Mouse (Mus musculus) heart, adult 2 months (tissue): ENCODE results near the gene Gm14305. TPM values are rescaled to one million over a fixed set of nuclear protein-coding genes. Genes with fewer than 3 reads are reported as not detected.
A peak's percentile ranks its signal among the peaks of the same experiment; 100 is the strongest.
"Not testable (repeated sequence)": the region's sequence is repeated elsewhere in the genome, so short reads cannot be mapped to it uniquely, and the experiment has no call there.

Experiments used
- DNase-seq, 2 experiments: peaks; one replicate each; pipeline ENCODE4 v3.0.0; 2021
- H3K27ac ChIP-seq: fragments of 200-600 bp; 2 replicates; pipeline ENCODE4 v1.8.1; 2022
- H3K27me3 ChIP-seq: fragments of 200-500 bp; 2 replicates; pipeline ENCODE4 v1.6.1; 2012; ENCODE audit warnings: mild to moderate bottlenecking, low read length, inconsistent platforms, mixed read lengths; ENCODE audit not compliant: control insufficient read depth, insufficient read depth
- H3K36me3 ChIP-seq: fragments of 200-500 bp; 2 replicates; pipeline ENCODE4 v1.6.1; 2012; ENCODE audit warnings: low read length, inconsistent platforms; ENCODE audit not compliant: control insufficient read depth, insufficient read depth
- H3K4me1 ChIP-seq: fragments of 200-500 bp; 2 replicates; pipeline ENCODE4 v1.6.1; 2011; ENCODE audit warnings: low read length; ENCODE audit not compliant: control insufficient read depth, insufficient read depth
- H3K4me3 ChIP-seq: fragments of 200-600 bp; 2 replicates; pipeline ENCODE4 v1.8.1; 2022
- H3K79me2 ChIP-seq: fragments of 200-500 bp; replicated peaks from 2 replicates; pipeline ENCODE4 v1.6.1; 2012; ENCODE audit warnings: mild to moderate bottlenecking, inconsistent platforms, low read length, moderate library complexity, mixed read lengths; ENCODE audit not compliant: control insufficient read depth, insufficient read depth
- H3K9ac ChIP-seq: fragments of 200-500 bp; 2 replicates; pipeline ENCODE4 v1.6.1; 2012; ENCODE audit warnings: low read depth, mild to moderate bottlenecking, control low read depth, inconsistent platforms, low read length, mixed read lengths
- WGBS: fragments of 180-500 bp; shearing (Covaris S2); methylation state at CpG from one replicate; pipeline ENCODE4 v1.1.7; 2018; 5-methylcytosine and 5-hydroxymethylcytosine counted together
- intact Hi-C: fragments of 180-260 bp; cut with DNase I; formaldehyde crosslinking; loops from one replicate; pipeline ENCODE4 v1.15.1; 2025
- long read RNA-seq: library from polyadenylated mRNA; stranded (forward); transcript quantifications from one replicate; pipeline ENCODE4 v2.0.0, GENCODE M21; 2021
- polyA plus RNA-seq: library from polyadenylated mRNA; depleted of rRNA; stranded (reverse); fragments of >200 nt; gene quantifications from 2 replicates; pipeline ENCODE4 v1.2.3, GENCODE M21; 2012; rRNA removed
- total RNA-seq, 2 experiments: library from RNA; stranded (reverse); gene quantifications; 2 replicates each; pipeline ENCODE4 v1.2.3; 2021

Gene Gm14305
- total RNA-seq (1 to 10 TPM; 6.7 to 7.5 TPM), polyA plus RNA-seq (2.9 and 7.5 TPM in 2 replicates)
- long read RNA-seq, partial matches to known transcripts, result 0 of 5 reads
- long read RNA-seq, other reads (novel, unspliced or antisense), result 0 of 5 reads

- 2% methylated on average over 3 of the region's 6 CpGs for WGBS
- intact Hi-C loops, H3K36me3 ChIP-seq, H3K79me2 ChIP-seq, H3K4me1 ChIP-seq, H3K27ac ChIP-seq, H3K27me3 ChIP-seq: not testable (repeated sequence)
- DNase-seq, result peak in 1 of 2 experiments; percentile 26
- peak within 1 kb of the TSS; percentile 75 for H3K9ac ChIP-seq
- H3K4me3 ChIP-seq, result peak within 1 kb of the TSS; percentile 44
Measured at GRCm38 (mm10) chr2:176708051-176708450, at the start of gene Gm14305. TSS of gene Gm14305 (plus strand) at chr2:176708328.

- H3K4me1 ChIP-seq, H3K36me3 ChIP-seq, intact Hi-C loops, DNase-seq, H3K27ac ChIP-seq, H3K9ac ChIP-seq, H3K79me2 ChIP-seq, H3K4me3 ChIP-seq, H3K27me3 ChIP-seq: not testable (repeated sequence)
- WGBS, result no CpG with 5 or more reads among the region's 6 CpGs
Measured at GRCm38 (mm10) chr2:176670222-176670621, 37.9 kb upstream of the Gm14305 start, which contains the start of gene Zfp973. TSS of gene Zfp973 (plus strand) at chr2:176670522.

Other genes starting within 250 kb of the Gm14305 start
- not detected for gene Gm14434, start 221.5 kb upstream of the Gm14305 start, total RNA-seq
- gene Gm14434, start 221.5 kb upstream of the Gm14305 start, polyA plus RNA-seq, result 3.8 and 7.8 TPM in 2 replicates
- gene Zfp967, start 187.3 kb upstream of the Gm14305 start, total RNA-seq, result not detected
- gene Zfp967, start 187.3 kb upstream of the Gm14305 start, polyA plus RNA-seq, result not detected in 2 replicates
- under 1 TPM in 1 of 2 experiments, not detected in 1; 0.41 TPM for gene Gm14308, start 72.0 kb upstream of the Gm14305 start, total RNA-seq
- gene Gm14308, start 72.0 kb upstream of the Gm14305 start, polyA plus RNA-seq, result 2.1 and 4.9 TPM in 2 replicates
- 10 to 100 TPM; 12.9 to 15.7 TPM for gene Zfp973, start 37.8 kb upstream of the Gm14305 start, total RNA-seq
- 3.3 and 7.4 TPM in 2 replicates for gene Zfp973, start 37.8 kb upstream of the Gm14305 start, polyA plus RNA-seq
- 1 to 10 TPM; 6.7 to 9.7 TPM for gene Gm14295, start 90.3 kb downstream of the Gm14305 start, total RNA-seq
- gene Gm14295, start 90.3 kb downstream of the Gm14305 start, polyA plus RNA-seq, result 6.0 and 6.6 TPM in 2 replicates
- gene Gm14408, start 122.8 kb downstream of the Gm14305 start, total RNA-seq, result not detected
- not detected in 2 replicates for gene Gm14408, start 122.8 kb downstream of the Gm14305 start, polyA plus RNA-seq
- gene Gm14296, start 219.5 kb downstream of the Gm14305 start, total RNA-seq, result 1 to 10 TPM; 3.8 to 3.9 TPM
- 2.2 and 3.2 TPM in 2 replicates for gene Gm14296, start 219.5 kb downstream of the Gm14305 start, polyA plus RNA-seq